Mouse (Mus musculus): ENCODE results near the gene Sec24b. TPM values are rescaled to one million over a fixed set of nuclear protein-coding genes. Genes with fewer than 3 reads are reported as not detected.

The Sec24b gene
- total and polyA plus RNA-seq, 3 experiments, result 14.3 to 50.6 (median 31.2) TPM

- no peak overlapping the region for H3K9ac ChIP-seq (ENCODE audit: insufficient read depth, low read depth)
- dilution Hi-C loops (cut with MboI; ENCODE audit: extremely low pct_ligation_motif_present, extremely low pct_unique_long_range_greater_than_20kb, low sequenced_read_pairs), result no loop called here
- H3K4me3 ChIP-seq (replicated peaks in 1 of 3; ENCODE audit: low read depth in 2 of 3, low read length in 2 of 3, poor library complexity in 1 of 3), result no peak overlapping the region
Observed at GRCm38 (mm10) chr3:130073085-130073484, 11.7 kb upstream of the Sec24b start.

GRCm38 (mm10) chr3:130071918-130072317, 10.6 kb upstream of the Sec24b start:
- peaks cover 11 to 41% of the 10 kb centered on the region in 2 experiments; a peak in 3 of 4 replicates for H3K4me1 ChIP-seq (ENCODE audit: control insufficient read depth in 1 of 2, insufficient read depth in 2 of 2)

More at GRCm38 (mm10) chr3:130073085-130073484, 11.7 kb upstream of the Sec24b start:
- 0 out of 2 replicates have a peak, but pooled peaks have one; percentile 25 for TF ChIP-seq ZMIZ1 (IDR thresholded peaks at IDR 0.05; ENCODE audit: low read depth, low read length)
- no peak for TF ChIP-seq TBP (conservative IDR thresholded peaks at IDR 0.05; ENCODE audit: low read depth, low read length)
- no peak for TF ChIP-seq E2F4 (IDR thresholded peaks at IDR 0.05; ENCODE audit: insufficient replicate concordance, low read depth, low read length)
- peak; percentile 42 for TF ChIP-seq BHLHE40 (IDR thresholded peaks at IDR 0.05; ENCODE audit: low read depth, low read length)
- 0 out of 2 replicates have a peak, but pooled peaks have one; percentile 21 for TF ChIP-seq KAT2A (IDR thresholded peaks at IDR 0.05; ENCODE audit: insufficient replicate concordance, low read length)
- TF ChIP-seq ETS1 (conservative IDR thresholded peaks at IDR 0.05; ENCODE audit: low read depth, low read length), result peak; percentile 79
- no peak for TF ChIP-seq POLR2AphosphoS2 (IDR thresholded peaks at IDR 0.05; ENCODE audit: low read depth, low read length)
- TF ChIP-seq EP300 (IDR thresholded peaks at IDR 0.05; ENCODE audit: low read length), result peak; percentile 64
- TF ChIP-seq CHD2 (IDR thresholded peaks at IDR 0.05; ENCODE audit: low read length), result 0 out of 2 replicates have a peak, but pooled peaks have one; percentile 15
- peak; percentile 76 for TF ChIP-seq IRF4 (IDR thresholded peaks at IDR 0.05; ENCODE audit: low read depth, low read length)
- no peak for TF ChIP-seq POLR2A (IDR thresholded peaks at IDR 0.05; ENCODE audit: low read depth, low read length)
- TF ChIP-seq MAX (IDR thresholded peaks at IDR 0.05; ENCODE audit: low read length), result 0 out of 2 replicates have a peak, but pooled peaks have one; percentile 32
- TF ChIP-seq MEF2A (IDR thresholded peaks at IDR 0.05; ENCODE audit: borderline replicate concordance, low read depth, low read length), result peak; percentile 60; the same call in 1 of the 2 replicates
- no peaks in the 10 kb centered on the region for H3K36me3 ChIP-seq (replicated peaks in 1 of 2; ENCODE audit: control insufficient read depth in 1 of 2, insufficient read depth in 1 of 2, low read length in 1 of 2)
- H3K9me3 ChIP-seq (replicated peaks; ENCODE audit: low read length), result no peaks in the 10 kb centered on the region
- in situ Hi-C loops (cut with MboI; ENCODE audit: low pct_ligation_motif_present, low pct_unique_long_range_greater_than_20kb, low sequenced_read_pairs), result loop anchor here (5.0 kb wide), 1 partner anchor 156 kb away; no protein-coding TSS in a partner anchor
- peak overlapping the region; percentile 80 for H3K4me2 ChIP-seq (ENCODE audit: insufficient read depth, low read depth, poor library complexity, severe bottlenecking)
- peak; percentile 51 for DNase-seq (ENCODE audit: extremely low read depth)
- H3K79me2 ChIP-seq (replicated peaks; ENCODE audit: control insufficient read depth, extremely low read depth, insufficient read depth, poor library complexity, severe bottlenecking), result no peaks in the 10 kb centered on the region
- H3K4me1 ChIP-seq (ENCODE audit: control insufficient read depth in 1 of 2, insufficient read depth in 2 of 2), result peaks cover 11 to 41% of the 10 kb centered on the region in 2 experiments; a peak in 3 of 4 replicates
- H3K27me3 ChIP-seq (replicated peaks), result no peaks in the 10 kb centered on the region
- no peak overlapping the region for H3K27ac ChIP-seq (ENCODE audit: insufficient read depth, low read depth)

More at GRCm38 (mm10) chr3:130071918-130072317, 10.6 kb upstream of the Sec24b start:
- no peak for DNase-seq (ENCODE audit: extremely low read depth)
- H3K27me3 ChIP-seq (replicated peaks), result no peaks in the 10 kb centered on the region
- in situ Hi-C loops (cut with MboI; ENCODE audit: low pct_ligation_motif_present, low pct_unique_long_range_greater_than_20kb, low sequenced_read_pairs) (loop anchor here (5.0 kb wide), 1 partner anchor 155 kb away; no protein-coding TSS in a partner anchor), dilution Hi-C loops (cut with MboI; ENCODE audit: extremely low pct_ligation_motif_present, extremely low pct_unique_long_range_greater_than_20kb, low sequenced_read_pairs) (no loop called here)
- no peaks in the 10 kb centered on the region for H3K9me3 ChIP-seq (replicated peaks; ENCODE audit: low read length)
- TF ChIP-seq UBTF (IDR thresholded peaks at IDR 0.05; ENCODE audit: low read depth, low read length) (no peak), ZNF384 (IDR thresholded peaks at IDR 0.05; ENCODE audit: low read depth, low read length) (peak; percentile 39)
- H3K36me3 ChIP-seq (replicated peaks in 1 of 2; ENCODE audit: control insufficient read depth in 1 of 2, insufficient read depth in 1 of 2, low read length in 1 of 2), result no peaks in the 10 kb centered on the region
- no peak overlapping the region for H3K4me2 ChIP-seq (ENCODE audit: insufficient read depth, low read depth, poor library complexity, severe bottlenecking)
- H3K27ac ChIP-seq (ENCODE audit: insufficient read depth, low read depth), result no peak overlapping the region
- H3K4me3 ChIP-seq (replicated peaks in 1 of 3; ENCODE audit: low read depth in 2 of 3, low read length in 2 of 3, poor library complexity in 1 of 3), result no peak overlapping the region
- H3K9ac ChIP-seq (ENCODE audit: insufficient read depth, low read depth), result no peak overlapping the region
- H3K79me2 ChIP-seq (replicated peaks; ENCODE audit: control insufficient read depth, extremely low read depth, insufficient read depth, poor library complexity, severe bottlenecking), result no peaks in the 10 kb centered on the region
